Mouse (Mus musculus): ENCODE measurements around the gene Mob4. TPM values are rescaled to one million over a fixed set of nuclear protein-coding genes. Genes with fewer than 3 reads are reported as not detected.

Gene Mob4
- polyA plus RNA-seq (2021; fragmentation: Nextera tagmentation), result 87.7 and 91.6 TPM in 2 replicates
- long read RNA-seq, experiment 1, transcript Mob4-205 (8 exons, 2,840 nt), result major isoform, 166 of 187 reads
- long read RNA-seq, experiment 1, partial matches to known transcripts, result 5 of 187 reads
- long read RNA-seq, experiment 1, other reads (novel, unspliced or antisense), result 15 of 187 reads
- long read RNA-seq, experiment 2, transcript Mob4-205 (8 exons, 2,840 nt), result major isoform, 498 of 523 reads
- long read RNA-seq, experiment 2, partial matches to known transcripts, result 4 of 523 reads
- long read RNA-seq, experiment 2, other reads (novel, unspliced or antisense), result 14 of 523 reads

GRCm38 (mm10) chr1:55130943-55131401 lies at the start of gene Mob4:
Mob4 (plus strand) TSS chr1:55131231.

DNA sequence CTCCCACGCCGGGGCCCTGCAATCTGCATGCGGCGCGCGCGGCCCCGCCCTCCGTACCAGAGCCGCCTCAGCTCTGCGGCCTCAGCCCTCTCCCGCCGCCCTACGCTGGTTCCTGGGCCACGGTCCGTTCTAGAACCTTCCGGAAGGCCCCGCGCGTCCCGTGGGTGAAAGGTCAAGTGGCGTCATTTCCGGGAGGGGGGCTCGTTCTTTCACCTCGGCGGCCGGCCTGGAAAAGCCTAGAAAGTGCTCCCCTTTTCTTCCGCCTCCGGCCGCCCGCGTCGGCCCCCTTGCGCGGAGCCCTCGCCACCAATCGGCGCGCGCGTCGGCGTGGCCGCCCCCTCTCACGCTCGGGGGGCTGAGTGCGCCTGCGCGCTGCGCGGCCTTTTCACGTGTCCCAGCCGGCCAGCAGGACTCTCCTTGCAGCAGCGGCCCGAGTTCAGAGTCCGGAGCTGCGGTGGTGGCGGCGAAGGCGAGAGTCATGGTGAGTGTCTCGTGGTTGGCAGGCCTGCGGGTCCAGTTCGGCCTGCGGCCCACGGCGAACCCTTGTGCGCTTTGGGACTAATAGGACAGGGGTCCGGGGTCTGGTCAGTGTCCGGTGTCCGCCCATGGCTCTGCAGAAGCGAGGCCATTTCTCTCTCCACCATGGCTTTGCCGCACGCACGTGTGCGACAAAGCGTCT lies 43.0 kb upstream of the Mob4 start, which contains the start of the genes Hspe1 and Hspd1:
Hspe1 (plus strand) TSS at position 201 of the 679 bp plus-strand sequence.
Hspd1 (minus strand) TSS at position 312 of the 679 bp plus-strand sequence.

Other genes with a start within 250 kb of the Mob4 start
- gene Ankrd44, start 204.8 kb upstream of the Mob4 start, polyA plus RNA-seq (2021; fragmentation: Nextera tagmentation), result 4.9 and 5.9 TPM in 2 replicates
- gene Sf3b1, start 103.8 kb upstream of the Mob4 start, polyA plus RNA-seq (2021; fragmentation: Nextera tagmentation), result 103 and 107 TPM in 2 replicates
- 24.9 and 25.4 TPM in 2 replicates for gene Coq10b, start 78.5 kb upstream of the Mob4 start, polyA plus RNA-seq (2021; fragmentation: Nextera tagmentation)
- 477 and 498 TPM in 2 replicates for gene Hspe1, start 43.1 kb upstream of the Mob4 start, polyA plus RNA-seq (2021; fragmentation: Nextera tagmentation)
- gene Hspd1, start 43.0 kb upstream of the Mob4 start, polyA plus RNA-seq (2021; fragmentation: Nextera tagmentation), result 152 and 164 TPM in 2 replicates
- gene Rftn2, start 95.6 kb downstream of the Mob4 start, polyA plus RNA-seq (2021; fragmentation: Nextera tagmentation), result 19.1 and 21.7 TPM in 2 replicates
- gene Mars2, start 105.9 kb downstream of the Mob4 start, polyA plus RNA-seq (2021; fragmentation: Nextera tagmentation), result 3.0 and 3.3 TPM in 2 replicates
- gene Boll, start 232.2 kb downstream of the Mob4 start, polyA plus RNA-seq (2021; fragmentation: Nextera tagmentation), result not detected in 2 replicates